Mouse (Mus musculus): Measurements from ENCODE around the gene Btf3. TPM values are rescaled to one million over a fixed set of nuclear protein-coding genes. Genes with fewer than 3 reads are reported as not detected.

Btf3 gene
- polyA plus RNA-seq, 1 experiment from 2014 or later, result 773 TPM

DNA sequence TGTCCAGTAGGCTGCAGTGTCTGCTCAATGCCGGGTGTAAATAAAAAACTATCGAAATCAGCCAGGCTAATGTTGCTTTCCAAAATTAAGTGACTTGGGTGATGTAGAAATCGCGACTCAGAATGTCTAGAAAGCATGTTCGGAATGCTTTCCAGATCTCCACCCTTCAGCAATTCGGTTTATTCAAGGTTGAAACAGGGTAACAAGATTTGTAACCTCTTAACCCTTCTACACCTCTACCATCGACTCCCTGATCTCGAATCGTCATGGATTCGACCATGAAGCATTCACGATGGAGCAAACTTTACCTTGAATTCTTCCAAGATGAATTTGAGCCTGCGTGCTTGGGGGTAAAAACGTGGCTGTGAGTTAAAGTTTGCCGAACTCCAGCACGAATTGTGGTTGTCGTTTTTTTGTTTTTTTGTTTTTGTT lies 456 bp upstream of the Btf3 start:
- no peak for DNase-seq (ENCODE audit: low spot score)
- H3K4me3 ChIP-seq, result peak overlapping the region; percentile 100
- H3K36me3 ChIP-seq (replicated peaks), result peaks cover 36% of the 10 kb centered on the region
- H3K27me3 ChIP-seq (replicated peaks; ENCODE audit: low read depth, poor library complexity, severe bottlenecking), result no peaks in the 10 kb centered on the region
- peak overlapping the region; percentile 98 for H3K27ac ChIP-seq (replicated peaks)
- no peaks in the 10 kb centered on the region for H3K9me3 ChIP-seq
- WGBS, result 2% methylated on average over 16 of the region's 16 CpGs
- peaks cover 16% of the 10 kb centered on the region for H3K4me1 ChIP-seq

- peaks cover 16% of the 10 kb centered on the region for H3K4me1 ChIP-seq
- H3K27me3 ChIP-seq (replicated peaks; ENCODE audit: low read depth, poor library complexity, severe bottlenecking), result no peaks in the 10 kb centered on the region
- peaks cover 44% of the 10 kb centered on the region for H3K36me3 ChIP-seq (replicated peaks)
- H3K9me3 ChIP-seq, result no peaks in the 10 kb centered on the region
- peak overlapping the region; percentile 100 for H3K4me3 ChIP-seq
- WGBS, result under 1% methylated on average over 17 of the region's 17 CpGs
- H3K27ac ChIP-seq (replicated peaks), result peak overlapping the region; percentile 98
- DNase-seq (ENCODE audit: low spot score), result no peak
These were observed 696 bp downstream of the Btf3 start for GRCm38 (mm10) chr13:98316140-98316479.

GRCm38 (mm10) chr13:98315124-98315523 lies 1.7 kb downstream of the Btf3 start:
- 77% methylated on average over 4 of the region's 4 CpGs for WGBS
- Histone ChIP-seq H3K4me1 (peaks cover 16% of the 10 kb centered on the region), H3K4me3 (peak overlapping the region; percentile 100), H3K9me3 (no peaks in the 10 kb centered on the region), H3K27me3 (replicated peaks; ENCODE audit: low read depth, poor library complexity, severe bottlenecking) (no peaks in the 10 kb centered on the region), H3K27ac (replicated peaks) (no peak overlapping the region), H3K36me3 (replicated peaks) (peaks cover 53% of the 10 kb centered on the region)
- no peak for DNase-seq (ENCODE audit: low spot score)

- DNase-seq (ENCODE audit: low spot score), result no peak
- WGBS, result 84% methylated on average over 7 of the region's 7 CpGs
- Histone ChIP-seq H3K36me3 (replicated peaks) (peaks cover 67% of the 10 kb centered on the region), H3K4me1 (peaks cover 16% of the 10 kb centered on the region), H3K27me3 (replicated peaks; ENCODE audit: low read depth, poor library complexity, severe bottlenecking) (no peaks in the 10 kb centered on the region), H3K9me3 (no peaks in the 10 kb centered on the region), H3K27ac (replicated peaks) (no peak overlapping the region), H3K4me3 (no peak overlapping the region)
These were observed 3.2 kb downstream of the Btf3 start for GRCm38 (mm10) chr13:98313631-98314030.

GRCm38 (mm10) chr13:98311597-98311996 lies 5.2 kb downstream of the Btf3 start:
- Histone ChIP-seq H3K36me3 (replicated peaks) (peaks cover 78% of the 10 kb centered on the region), H3K27me3 (replicated peaks; ENCODE audit: low read depth, poor library complexity, severe bottlenecking) (no peaks in the 10 kb centered on the region), H3K27ac (replicated peaks) (no peak overlapping the region), H3K4me1 (peaks cover 13% of the 10 kb centered on the region), H3K4me3 (no peak overlapping the region), H3K9me3 (no peaks in the 10 kb centered on the region)
- DNase-seq (ENCODE audit: low spot score), result no peak
- WGBS, result 95% methylated on average over 5 of the region's 5 CpGs

GRCm38 (mm10) chr13:98308724-98309123 lies 8.1 kb downstream of the Btf3 start:
- WGBS, result 84% methylated on average over 4 of the region's 4 CpGs
- H3K27ac ChIP-seq (replicated peaks), result no peak overlapping the region
- DNase-seq (ENCODE audit: low spot score), result no peak
- no peaks in the 10 kb centered on the region for H3K9me3 ChIP-seq
- peaks cover 61% of the 10 kb centered on the region for H3K36me3 ChIP-seq (replicated peaks)
- H3K4me1 ChIP-seq, result no peaks in the 10 kb centered on the region; the same call in 1 of the 2 replicates
- no peak overlapping the region for H3K4me3 ChIP-seq
- no peaks in the 10 kb centered on the region for H3K27me3 ChIP-seq (replicated peaks; ENCODE audit: low read depth, poor library complexity, severe bottlenecking)

- Histone ChIP-seq H3K4me1 (no peaks in the 10 kb centered on the region; the same call in 1 of the 2 replicates), H3K36me3 (replicated peaks) (peaks cover 54% of the 10 kb centered on the region), H3K4me3 (no peak overlapping the region), H3K27ac (replicated peaks) (no peak overlapping the region), H3K27me3 (replicated peaks; ENCODE audit: low read depth, poor library complexity, severe bottlenecking) (no peaks in the 10 kb centered on the region), H3K9me3 (no peaks in the 10 kb centered on the region)
- DNase-seq (ENCODE audit: low spot score), result no peak
- WGBS, result 86% methylated on average over 5 of the region's 5 CpGs
These were observed 8.8 kb downstream of the Btf3 start for GRCm38 (mm10) chr13:98308004-98308403.

GRCm38 (mm10) chr13:98306852-98307475 lies 9.8 kb downstream of the Btf3 start:
- no peak for DNase-seq (ENCODE audit: low spot score)
- Histone ChIP-seq H3K4me1 (no peaks in the 10 kb centered on the region; the same call in 1 of the 2 replicates), H3K36me3 (replicated peaks) (peaks cover 43% of the 10 kb centered on the region), H3K4me3 (no peak overlapping the region), H3K9me3 (no peaks in the 10 kb centered on the region), H3K27ac (replicated peaks) (no peak overlapping the region), H3K27me3 (replicated peaks; ENCODE audit: low read depth, poor library complexity, severe bottlenecking) (no peaks in the 10 kb centered on the region)
- 55% methylated on average over 14 of the region's 14 CpGs for WGBS

GRCm38 (mm10) chr13:98306393-98306792 lies 10.4 kb downstream of the Btf3 start:
- Histone ChIP-seq H3K27ac (replicated peaks) (no peak overlapping the region), H3K4me1 (no peaks in the 10 kb centered on the region; the same call in 1 of the 2 replicates), H3K4me3 (no peak overlapping the region), H3K36me3 (replicated peaks) (peaks cover 37% of the 10 kb centered on the region), H3K9me3 (no peaks in the 10 kb centered on the region), H3K27me3 (replicated peaks; ENCODE audit: low read depth, poor library complexity, severe bottlenecking) (no peaks in the 10 kb centered on the region)
- 53% methylated on average over 5 of the region's 5 CpGs for WGBS
- no peak for DNase-seq (ENCODE audit: low spot score)

DNA sequence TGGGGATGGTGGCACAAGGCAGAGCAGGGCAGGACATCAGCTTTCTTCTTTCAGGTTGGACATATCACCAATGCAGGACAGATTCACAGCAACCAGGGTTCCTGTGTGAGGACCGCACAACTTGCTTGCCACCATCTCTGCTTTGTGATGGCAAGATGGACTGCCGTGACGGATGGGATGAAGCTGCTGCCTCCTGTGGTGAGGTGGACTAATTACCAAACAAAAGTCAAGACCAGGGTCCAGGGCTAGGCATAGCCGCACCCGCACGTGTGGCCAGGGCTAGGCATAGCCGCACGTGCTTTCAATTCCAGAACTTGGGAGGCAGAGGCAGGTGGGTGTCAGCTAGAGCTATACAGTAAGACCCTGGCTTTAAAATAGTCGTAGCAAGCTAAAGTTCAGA lies 11.5 kb downstream of the Btf3 start:
- no peaks in the 10 kb centered on the region; the same call in 1 of the 2 replicates for H3K4me1 ChIP-seq
- H3K9me3 ChIP-seq, result no peaks in the 10 kb centered on the region
- no peaks in the 10 kb centered on the region for H3K27me3 ChIP-seq (replicated peaks; ENCODE audit: low read depth, poor library complexity, severe bottlenecking)
- H3K4me3 ChIP-seq, result no peak overlapping the region
- DNase-seq (ENCODE audit: low spot score), result no peak
- H3K36me3 ChIP-seq (replicated peaks), result peaks cover 26% of the 10 kb centered on the region
- WGBS, result 91% methylated on average over 9 of the region's 9 CpGs
- no peak overlapping the region for H3K27ac ChIP-seq (replicated peaks)

- Histone ChIP-seq H3K36me3 (replicated peaks) (no peaks in the 10 kb centered on the region), H3K27me3 (replicated peaks; ENCODE audit: low read depth, poor library complexity, severe bottlenecking) (no peaks in the 10 kb centered on the region), H3K4me3 (peak overlapping the region; percentile 19; the same call in 1 of the 2 replicates), H3K9me3 (peaks cover 6% of the 10 kb centered on the region), H3K27ac (replicated peaks) (peak overlapping the region; percentile 63; the same call in 1 of the 2 replicates), H3K4me1 (peaks cover 3% of the 10 kb centered on the region)
- 57% methylated on average over 21 of the region's 21 CpGs for WGBS
- DNase-seq (ENCODE audit: low spot score), result peak; percentile 86
These were observed 17.7 kb downstream of the Btf3 start for GRCm38 (mm10) chr13:98298833-98299758.

GRCm38 (mm10) chr13:98297883-98298482 lies 18.8 kb downstream of the Btf3 start:
- Histone ChIP-seq H3K4me3 (no peak overlapping the region), H3K27me3 (replicated peaks; ENCODE audit: low read depth, poor library complexity, severe bottlenecking) (no peaks in the 10 kb centered on the region), H3K36me3 (replicated peaks) (no peaks in the 10 kb centered on the region), H3K4me1 (peaks cover 3% of the 10 kb centered on the region; the same call in 1 of the 2 replicates), H3K27ac (replicated peaks) (no peak overlapping the region), H3K9me3 (peaks cover 6% of the 10 kb centered on the region)
- WGBS, result 93% methylated on average over 6 of the region's 6 CpGs
- DNase-seq (ENCODE audit: low spot score), result no peak

Data from embryonic facial prominence, embryonic 10.5 days (tissue).